Mouse (Mus musculus): Measurements from ENCODE around the gene Zfp239.
A peak's percentile ranks its signal among the peaks of the same experiment; 100 is the strongest.

The Zfp239 gene

GRCm38 (mm10) chr6:117907301-117907978 is 45.5 kb downstream of the Zfp239 start:
- DNase-seq, result peak; percentile 92

- DNase-seq, result no peak
These were observed 46.1 kb downstream of the Zfp239 start for GRCm38 (mm10) chr6:117907979-117908355.

- DNase-seq, result no peak
These were observed 46.6 kb downstream of the Zfp239 start for GRCm38 (mm10) chr6:117908424-117908900.

- DNase-seq, result no peak
These were observed 48.3 kb downstream of the Zfp239 start for GRCm38 (mm10) chr6:117910120-117910661.

- DNase-seq, result no peak
These were observed 52.6 kb downstream of the Zfp239 start for GRCm38 (mm10) chr6:117914541-117914940.

- DNase-seq, result no peak
These were observed 54.4 kb downstream of the Zfp239 start for GRCm38 (mm10) chr6:117916205-117916736.

- DNase-seq, result peak; percentile 85
These were observed 55.0 kb downstream of the Zfp239 start for GRCm38 (mm10) chr6:117916737-117917426.

GRCm38 (mm10) chr6:117917576-117917975 is 55.7 kb downstream of the Zfp239 start:
- DNase-seq, result peak; percentile 87

- DNase-seq, result no peak
These were observed 56.1 kb downstream of the Zfp239 start for GRCm38 (mm10) chr6:117918043-117918442.

GRCm38 (mm10) chr6:117920659-117921640 is 59.0 kb downstream of the Zfp239 start:
- peak; percentile 62 for DNase-seq

GRCm38 (mm10) chr6:117922041-117922440 is 60.1 kb downstream of the Zfp239 start:
- no peak for DNase-seq

Data from lung, postnatal 10 days (tissue).